Mouse (Mus musculus) gastrocnemius, postnatal 4 days (tissue): Measurements from ENCODE around the gene Foxk2. TPM values are rescaled to one million over a fixed set of nuclear protein-coding genes. Genes with fewer than 3 reads are reported as not detected.
A peak's percentile ranks its signal among the peaks of the same experiment; 100 is the strongest.

Experiments
- DNase-seq, 2 experiments: peaks; one replicate each; pipeline ENCODE4 v3.0.0; 2021 to 2022; ENCODE audit warnings: low spot score in 2 of 2, mixed read lengths in 2 of 2
- long read RNA-seq, 2 experiments: library from polyadenylated mRNA; stranded (forward); transcript quantifications; one replicate each; pipeline ENCODE4 v2.0.0; 2021
- total RNA-seq, 2 experiments: library from RNA; stranded (reverse); gene quantifications; 2 replicates each; pipeline ENCODE4 v1.2.3; 2021

Gene Foxk2
- total RNA-seq, result 10 to 100 TPM; 36.4 to 37.5 TPM
- long read RNA-seq, experiment 1, full-length matches to known transcripts, result 6 of 27 reads
- long read RNA-seq, experiment 1, partial matches to known transcripts, result 6 of 27 reads
- long read RNA-seq, experiment 1, other reads (novel, unspliced or antisense), result 15 of 27 reads
- long read RNA-seq, experiment 2, full-length matches to known transcripts, result 13 of 24 reads
- long read RNA-seq, experiment 2, partial matches to known transcripts, result 1 of 24 reads
- long read RNA-seq, experiment 2, other reads (novel, unspliced or antisense), result 10 of 24 reads

DNA sequence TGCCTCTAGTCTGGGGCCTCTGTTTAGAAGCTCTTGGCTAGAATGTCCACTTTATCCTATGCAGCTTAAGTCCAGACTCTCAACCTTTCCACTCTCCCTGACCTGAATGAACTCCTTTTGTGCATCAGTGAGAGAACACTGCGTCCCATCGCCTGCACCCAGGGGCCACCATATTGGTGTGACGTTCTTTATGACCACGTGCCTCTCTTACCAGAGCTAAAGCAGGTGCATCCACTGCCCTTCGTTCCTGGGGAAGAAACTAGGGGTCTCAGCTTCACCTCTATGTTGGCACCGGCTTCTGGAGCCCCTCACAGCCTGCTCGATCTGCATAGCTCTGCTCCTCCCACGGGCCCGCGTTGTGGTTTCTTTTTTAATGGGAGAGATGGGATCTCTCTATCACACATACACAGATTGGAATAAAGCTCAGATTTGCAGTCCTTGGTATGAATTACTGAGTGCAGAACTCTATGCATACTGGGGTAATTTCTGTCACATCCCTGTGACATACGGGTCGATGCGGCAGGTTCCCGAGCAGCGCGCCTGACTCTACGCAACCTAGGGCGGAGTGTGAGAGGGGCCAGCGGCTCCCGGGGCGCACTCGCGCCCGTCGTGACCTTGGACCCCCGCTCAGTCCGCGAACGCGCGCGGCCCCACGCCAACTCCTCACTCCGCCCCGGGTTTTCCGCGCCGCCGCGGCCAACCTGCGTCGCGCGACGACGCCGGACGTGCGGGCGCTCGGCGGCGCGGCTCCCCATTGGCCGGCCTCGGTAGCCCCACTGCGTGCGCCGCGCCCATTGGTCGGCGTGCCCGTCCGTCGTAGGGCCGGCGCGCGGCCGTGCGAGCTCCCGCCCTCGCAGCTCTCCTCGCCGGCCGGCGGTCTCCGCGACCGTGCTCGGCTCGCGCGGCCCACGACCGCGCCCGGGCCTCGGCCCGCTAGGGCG, at the start of gene Foxk2:
TSS of gene Foxk2 (plus strand) at position 831 of the 941 bp plus-strand sequence.
- peak; percentile 89 to 93 for DNase-seq

DNA sequence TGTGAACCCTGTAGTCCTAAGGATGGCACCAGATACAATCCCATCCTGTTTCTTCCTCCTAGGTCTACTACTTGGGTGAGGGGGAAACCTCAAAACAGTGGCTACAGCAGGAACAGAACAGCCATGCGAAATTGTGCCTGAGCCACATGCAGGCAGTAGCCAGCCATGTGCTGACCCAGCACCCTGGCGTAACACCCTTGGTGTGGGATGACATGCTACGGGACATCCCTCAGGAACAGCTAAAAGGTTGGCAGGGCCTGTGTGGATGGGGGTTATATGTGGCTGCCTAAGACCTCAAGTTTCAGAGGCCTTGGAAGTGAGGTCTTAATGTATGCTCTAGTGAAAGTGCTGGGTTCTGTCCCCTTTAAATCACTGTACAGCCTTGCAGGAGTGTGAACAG, 43.0 kb upstream of the Foxk2 start:
- DNase-seq, result no peak

DNA sequence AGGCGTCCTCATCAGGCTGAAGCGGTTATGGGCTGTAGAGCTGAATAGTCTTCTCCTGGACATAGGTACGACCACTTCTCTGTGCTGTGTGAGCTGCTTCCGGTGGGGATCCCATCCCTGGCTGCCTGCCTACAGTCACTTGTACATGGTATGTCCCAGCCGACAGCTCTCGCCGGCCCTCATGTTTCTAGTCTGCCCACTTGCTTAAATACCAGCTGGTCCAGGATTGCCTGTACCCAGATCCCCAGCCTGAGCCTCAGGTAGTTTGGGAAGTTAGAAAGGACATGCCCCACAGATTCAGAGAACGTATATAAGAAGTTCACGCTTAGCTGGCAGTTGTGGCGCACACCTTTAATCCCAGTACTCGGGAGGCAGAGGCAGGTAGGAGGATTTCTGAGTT, 40.0 kb upstream of the Foxk2 start:
- DNase-seq, result no peak

DNA sequence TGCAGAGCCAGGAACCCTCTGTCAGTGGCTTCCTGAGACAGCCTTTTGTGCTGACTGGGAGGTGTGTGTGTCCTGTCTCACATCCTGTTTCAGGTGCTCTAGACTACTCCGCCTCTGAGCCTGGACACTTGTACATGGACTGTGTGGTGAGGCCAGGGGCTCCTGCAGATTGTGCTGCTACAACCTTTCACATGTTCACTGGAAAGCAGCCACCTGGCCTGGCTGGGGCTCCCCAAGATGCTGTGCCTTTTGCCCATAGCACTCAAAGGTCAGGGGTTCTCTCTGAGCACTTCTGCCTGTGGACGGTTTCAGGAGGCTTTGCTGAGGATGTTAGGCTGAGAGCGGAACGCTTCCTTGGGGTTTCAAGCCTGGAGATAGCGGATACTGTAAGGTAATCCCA, 39.0 kb upstream of the Foxk2 start:
- no peak for DNase-seq

DNA sequence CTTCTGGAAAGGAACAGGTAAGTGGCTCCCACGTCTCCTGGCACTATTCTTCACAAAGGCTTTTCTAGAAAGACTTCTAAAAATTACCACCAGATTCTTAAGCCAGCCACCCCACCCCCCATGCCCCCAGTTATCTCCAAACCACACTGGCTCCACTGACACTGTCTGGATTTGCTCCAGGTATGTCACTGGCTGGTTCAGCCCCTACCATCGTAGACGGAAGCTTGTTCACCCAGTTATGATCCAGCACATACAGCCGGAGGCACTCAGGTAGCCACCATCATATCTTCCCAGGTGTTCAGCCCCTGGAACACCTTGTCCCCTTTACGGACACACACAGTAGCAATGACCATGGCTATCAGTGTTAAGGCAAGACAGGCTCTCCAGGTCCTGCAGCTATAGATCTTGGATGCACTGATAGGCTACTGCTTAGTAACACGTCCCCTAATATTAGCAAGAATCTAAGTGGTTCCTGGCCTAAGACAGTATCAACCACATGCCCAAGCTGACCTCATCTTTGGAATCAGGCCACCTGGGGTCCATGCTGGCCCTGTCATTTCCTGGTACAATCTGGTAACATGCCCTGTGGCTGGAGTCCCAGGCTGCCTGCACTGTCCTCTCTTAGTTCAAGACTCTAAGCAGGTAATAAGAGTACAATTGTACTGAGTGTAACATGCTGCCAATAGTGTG, 38.3 kb upstream of the Foxk2 start:
- DNase-seq, result no peak

DNA sequence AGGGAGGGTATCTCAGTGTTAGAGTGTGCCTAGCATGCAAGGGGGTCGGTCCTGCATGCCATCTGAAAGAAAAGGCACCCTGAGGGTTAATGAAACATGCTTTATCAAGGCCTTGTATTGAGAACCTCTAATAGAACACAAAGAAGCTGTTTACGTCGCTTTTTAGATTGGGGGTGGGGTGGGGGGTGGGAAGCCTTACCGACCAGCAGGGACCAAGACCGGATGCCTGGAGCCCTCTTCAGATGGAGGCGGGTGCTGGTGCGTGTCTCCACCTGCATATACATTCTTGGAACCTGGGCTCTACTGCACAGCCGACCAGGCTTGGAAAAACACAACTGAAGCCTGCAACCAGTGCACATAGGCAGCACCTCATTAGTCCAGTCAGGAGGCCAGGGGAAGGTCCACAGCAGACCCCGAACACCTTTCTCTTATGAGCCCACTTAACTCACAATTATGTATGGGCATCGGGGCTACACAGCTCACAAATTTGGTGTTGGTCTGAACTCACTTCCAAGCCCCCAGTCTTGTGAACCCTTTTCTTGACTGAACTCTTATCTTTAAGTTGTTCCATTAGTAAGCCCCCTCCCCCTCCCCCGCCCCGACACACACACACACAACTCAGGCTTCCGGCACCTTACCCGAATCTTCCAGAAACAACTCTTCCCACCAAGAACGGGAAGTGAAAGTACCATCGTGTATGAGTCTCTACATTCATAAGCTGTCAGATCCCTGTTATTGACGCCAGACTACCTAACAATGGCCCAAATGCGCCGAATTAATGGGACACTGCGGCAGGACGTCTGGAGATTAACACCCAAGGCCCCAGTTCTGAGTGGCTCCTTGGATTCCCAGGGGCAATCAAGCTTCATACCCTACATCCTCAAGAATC, 31.4 kb upstream of the Foxk2 start:
- DNase-seq, result no peak

DNA sequence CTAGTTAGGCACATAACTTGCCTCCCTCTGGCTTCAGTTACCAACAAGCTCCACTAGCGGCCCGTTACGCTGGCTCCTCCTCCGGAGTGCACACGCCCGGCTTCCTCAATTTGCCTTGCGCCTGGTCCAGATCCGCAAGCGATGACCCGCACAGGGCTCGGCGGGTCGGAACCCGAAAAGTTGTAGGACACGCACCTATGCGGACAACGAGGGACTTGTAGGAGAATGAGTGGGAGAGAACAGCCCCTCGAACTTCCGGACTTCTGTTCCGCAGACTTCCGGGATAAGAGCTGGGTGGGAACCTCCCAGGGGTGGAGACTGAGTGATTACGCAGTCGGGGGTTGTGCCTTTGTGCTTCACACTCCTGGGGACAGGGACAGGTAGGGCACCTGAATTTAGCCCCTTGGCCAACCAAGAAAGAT, 30.8 kb upstream of the Foxk2 start, which contains the start of gene Cybc1:
TSS of gene Cybc1 (minus strand) at position 305 of the 422 bp plus-strand sequence.
- peak; percentile 24 to 67 for DNase-seq

DNA sequence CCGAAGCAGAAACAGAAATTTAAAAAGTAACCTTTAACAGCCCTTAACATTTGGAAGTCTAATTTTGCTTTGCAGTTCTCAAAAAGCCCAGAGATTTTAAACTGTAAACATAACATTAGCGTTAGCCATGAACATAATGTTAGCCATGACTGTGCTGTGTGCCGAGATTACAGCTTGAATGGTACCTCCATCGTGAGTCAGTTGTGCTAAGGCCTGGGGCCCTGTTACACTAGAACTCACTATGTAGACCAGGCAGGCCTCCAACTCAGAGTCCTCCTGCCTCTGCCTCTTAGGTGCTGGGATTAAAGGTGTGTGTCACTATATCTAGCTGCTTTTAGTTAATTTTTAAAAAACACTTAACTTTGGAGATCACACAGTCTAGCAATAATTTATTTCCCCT, 28.6 kb upstream of the Foxk2 start:
- no peak for DNase-seq

DNA sequence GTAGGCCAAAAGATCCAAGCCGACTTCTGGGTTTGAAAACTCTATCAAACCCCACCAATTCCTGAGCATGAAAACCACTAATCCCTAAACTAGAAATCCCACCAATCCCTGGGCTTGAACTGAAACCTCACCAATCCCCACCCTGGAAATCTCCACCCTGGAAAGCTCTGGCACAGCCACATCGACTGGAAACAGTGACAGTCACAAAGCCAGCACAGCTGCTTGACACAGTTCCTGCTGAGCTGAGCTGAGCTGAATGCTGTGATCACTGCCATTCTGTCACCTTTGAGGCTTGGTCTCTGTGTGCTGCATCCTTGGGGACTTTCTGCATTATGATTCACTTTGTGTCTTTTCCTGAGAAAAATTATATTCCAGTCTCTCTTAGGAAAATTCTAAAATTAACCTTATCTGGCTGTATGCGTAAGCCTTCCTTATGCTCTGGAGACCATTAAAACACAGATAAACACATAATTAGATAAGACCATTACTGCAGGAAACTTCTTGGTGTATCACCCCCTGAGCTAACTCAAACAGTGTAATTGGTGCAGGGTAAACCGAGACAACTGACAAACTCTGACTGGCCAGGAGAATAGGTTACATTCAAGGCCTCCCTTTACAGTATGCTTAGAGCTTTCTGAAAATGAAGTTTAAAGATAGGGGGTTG, 28.0 kb upstream of the Foxk2 start:
- peak in 1 of 2 experiments; percentile 30 for DNase-seq

DNA sequence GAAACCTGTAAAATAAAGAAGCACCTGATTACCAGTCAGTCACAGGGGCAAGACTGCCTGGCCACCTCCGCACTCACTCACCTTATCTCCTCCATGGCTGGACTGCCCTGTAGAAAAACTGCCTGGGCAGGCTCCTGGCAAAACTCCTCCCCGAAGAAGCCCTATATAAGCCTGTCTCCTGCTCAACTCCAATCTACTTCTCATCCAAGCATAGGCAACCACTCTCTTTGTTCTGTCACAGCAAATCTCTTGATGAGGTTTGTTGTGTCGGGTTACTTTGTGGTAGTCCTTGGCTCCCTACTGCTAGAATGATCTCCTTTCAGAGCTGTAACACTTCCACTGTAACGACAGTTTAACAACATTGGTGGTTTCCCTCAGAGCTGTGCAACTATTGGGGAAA, 27.1 kb upstream of the Foxk2 start:
- no peak for DNase-seq

DNA sequence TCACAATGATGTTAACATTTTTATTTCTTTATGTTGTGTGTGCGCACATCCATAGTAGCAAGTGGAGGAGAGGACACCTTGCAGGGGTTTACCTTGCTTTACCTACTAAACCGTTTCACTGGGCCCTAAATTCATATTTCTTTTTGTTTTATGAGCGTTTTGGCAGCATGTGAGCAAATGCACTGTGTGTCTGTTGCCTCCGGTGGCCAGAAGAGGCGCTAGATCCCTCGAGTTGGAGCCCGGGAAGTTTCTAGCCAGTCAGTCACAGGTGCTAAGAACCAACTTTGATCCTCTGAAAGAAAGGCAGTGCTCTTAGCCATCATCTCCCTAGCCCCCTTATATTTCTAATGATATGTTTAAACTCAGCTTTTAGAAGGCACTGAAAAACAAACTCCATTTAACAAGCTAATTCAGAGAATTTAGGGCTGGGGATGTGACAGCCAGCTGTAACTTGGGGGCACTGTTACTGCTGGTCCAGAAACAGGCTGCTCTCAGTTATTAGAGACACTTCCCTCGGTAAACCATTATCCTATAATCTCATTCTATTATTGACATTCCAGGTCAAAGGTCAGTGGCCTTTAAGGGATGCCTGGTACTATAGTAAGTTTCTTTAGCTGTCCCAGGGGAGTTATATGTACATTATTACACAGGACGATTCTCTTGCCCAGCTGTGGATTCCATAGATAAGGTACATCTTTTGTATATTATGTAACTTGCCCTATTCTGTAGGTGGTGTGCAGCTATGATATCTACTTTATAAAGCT, 24.1 kb upstream of the Foxk2 start:
- no peak for DNase-seq

DNA sequence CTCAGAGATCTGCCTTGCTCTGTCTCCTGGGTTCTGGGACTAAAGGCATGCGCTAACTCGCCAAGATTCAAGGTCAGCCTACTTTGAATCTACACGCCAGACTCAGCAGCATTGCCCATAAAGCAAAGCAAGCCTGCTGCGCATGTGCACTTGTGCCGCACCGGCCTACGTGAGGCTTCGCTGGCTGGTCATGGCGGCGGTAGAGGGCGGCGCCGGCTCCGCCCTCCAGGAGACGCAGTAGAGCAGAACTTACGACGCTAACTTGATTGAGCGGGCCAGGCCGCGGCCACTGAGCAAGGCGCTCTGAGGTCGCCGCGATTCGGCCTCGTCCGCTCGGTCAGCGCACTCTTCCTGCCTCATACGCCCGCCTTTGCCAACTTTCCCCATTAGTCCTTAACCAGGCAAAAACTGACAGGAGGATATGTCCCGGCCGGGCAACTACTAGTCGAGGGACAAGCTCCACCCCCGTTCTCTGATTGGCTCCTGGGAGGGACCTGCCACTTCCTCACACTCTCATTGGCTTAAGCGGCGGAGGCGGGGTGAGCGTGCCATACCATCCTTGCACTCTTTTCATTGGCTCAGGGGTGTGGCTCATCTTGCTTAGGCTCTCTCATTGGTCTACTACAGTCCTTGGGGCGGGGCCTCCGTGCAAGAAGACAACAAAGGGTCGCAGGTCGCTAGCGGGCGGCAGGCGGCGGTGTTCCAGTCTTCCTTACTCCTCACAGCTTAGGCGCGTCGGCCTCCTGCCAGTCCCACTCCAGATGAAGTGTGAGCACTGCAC, 23.0 kb upstream of the Foxk2 start, which contains the start of gene Narf:
TSS of gene Narf (plus strand) at position 690 of the 781 bp plus-strand sequence.
- DNase-seq, result peak; percentile 90 to 98

DNA sequence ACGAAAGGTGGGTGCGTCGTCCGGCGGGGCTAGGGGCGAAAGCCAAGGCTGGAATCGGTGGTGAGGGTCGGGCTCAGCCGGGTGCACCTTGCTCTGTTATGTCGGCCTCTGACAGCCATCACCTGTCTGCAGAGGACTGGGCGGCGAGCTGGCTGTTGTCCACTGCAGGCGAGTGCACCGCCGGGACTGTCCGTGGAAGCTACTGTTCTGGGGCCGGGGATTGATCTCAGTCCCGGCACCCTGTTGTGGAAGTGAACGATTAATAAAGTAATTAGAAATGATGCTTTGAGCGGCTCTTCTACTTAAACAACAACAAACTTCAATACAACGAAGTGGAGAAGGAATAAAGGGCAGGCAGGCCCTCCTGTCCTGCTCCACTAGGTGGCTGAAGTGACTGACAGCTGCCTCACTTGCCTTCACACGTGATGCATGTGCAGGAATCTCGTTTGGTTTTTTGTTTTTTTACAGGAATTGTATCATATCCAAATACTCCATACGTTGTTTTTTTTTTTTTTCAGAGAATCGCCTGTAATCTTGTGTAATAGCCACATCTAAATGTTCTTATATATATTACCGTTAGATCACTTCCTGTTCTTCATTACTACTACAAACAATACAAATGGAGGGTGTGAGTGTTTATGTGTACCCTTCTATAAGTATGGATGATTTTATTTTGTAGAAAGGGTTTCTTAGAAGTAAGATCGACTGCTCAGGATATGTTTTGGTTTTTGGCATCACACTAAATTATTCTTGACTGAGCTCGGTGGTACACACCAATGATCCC, 22.3 kb upstream of the Foxk2 start:
- no peak for DNase-seq

DNA sequence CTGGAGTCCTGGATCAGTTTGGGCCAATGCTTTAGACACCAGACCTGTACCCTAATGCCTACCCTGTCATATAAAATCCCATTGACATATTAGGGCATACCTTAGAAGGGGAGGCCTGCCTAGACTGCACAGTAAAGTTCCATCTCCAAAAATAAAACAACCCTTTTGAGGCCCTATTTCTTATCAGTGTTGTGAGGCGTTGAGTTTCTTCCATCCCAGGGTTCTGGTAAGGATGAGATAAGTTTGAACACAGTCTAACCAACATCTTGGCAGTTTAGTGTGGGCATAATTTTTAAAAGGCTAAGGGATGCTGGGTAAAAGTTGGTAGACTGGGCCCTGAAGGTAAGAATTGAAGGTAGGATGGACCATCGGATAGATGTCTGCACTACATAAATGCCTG, 20.1 kb upstream of the Foxk2 start:
- no peak for DNase-seq

DNA sequence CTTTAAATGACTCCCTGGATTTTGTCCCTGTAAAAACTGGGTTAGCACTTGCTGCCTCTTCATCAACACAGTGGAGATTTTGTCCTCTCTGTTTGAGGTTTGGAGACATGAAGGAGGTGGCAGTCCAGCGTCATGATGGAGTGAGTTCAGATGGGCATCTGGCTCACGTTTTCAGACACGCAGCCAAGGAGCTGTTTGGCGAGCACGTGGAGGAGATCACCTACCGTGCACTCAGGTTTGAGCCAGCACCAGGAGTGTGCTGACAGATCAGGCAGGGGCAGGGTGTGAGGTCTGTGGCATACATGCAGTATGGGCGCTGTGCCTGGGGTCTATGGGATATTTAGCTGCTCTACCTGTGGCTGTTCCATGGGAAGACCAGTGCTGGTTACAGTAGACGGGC, 9.6 kb upstream of the Foxk2 start:
- DNase-seq, result no peak

DNA sequence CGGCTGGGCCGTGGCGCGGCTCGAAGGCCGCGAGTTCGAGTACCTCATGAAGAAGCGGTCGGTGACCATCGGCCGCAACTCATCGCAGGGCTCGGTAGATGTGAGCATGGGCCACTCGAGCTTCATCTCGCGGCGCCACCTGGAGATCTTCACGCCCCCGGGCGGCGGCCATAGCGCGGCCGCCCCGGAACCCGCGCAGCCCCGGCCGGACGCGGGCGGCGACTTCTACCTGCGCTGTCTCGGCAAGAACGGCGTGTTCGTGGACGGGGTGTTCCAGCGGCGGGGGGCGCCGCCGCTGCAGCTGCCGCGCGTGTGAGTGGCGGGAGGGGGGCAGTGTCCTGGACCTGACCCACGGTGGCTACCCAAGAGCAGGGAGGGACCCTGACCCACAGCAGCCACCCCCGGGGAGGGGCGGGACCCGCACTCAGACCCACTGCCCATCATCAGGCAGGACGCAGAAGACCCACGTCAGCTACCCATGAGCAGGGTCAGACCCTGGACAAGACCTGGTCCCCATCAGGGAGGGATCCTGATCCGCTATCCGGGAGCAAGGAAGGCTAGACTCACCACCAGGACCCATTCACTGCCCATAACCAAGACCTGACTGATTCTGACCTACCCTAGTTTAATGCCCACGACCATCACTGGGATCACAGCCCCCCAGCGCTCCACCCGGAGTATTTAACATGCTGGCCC, 569 bp downstream of the Foxk2 start:
- peak; percentile 19 to 31 for DNase-seq

DNA sequence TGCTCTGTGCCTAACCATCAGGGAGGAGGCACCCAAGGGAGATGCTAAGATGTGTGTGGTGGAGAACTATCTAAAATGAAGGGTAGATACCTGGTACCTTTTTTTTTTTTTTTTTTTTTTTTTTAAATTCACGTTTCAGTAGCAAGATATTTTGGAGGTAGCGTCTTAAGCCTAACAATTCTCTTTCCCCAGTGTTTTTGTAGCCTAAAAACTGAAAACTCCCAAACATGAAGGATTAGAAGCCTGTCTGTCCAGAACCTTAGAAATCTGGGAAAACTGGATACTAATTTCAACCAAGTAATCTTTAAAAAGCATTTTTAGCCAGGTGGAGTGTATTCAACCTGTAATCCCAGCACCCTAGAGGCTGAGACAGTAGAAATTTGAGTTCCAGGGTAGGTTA, 1.3 kb downstream of the Foxk2 start:
- DNase-seq, result no peak
